Mouse (Mus musculus) left cerebral cortex, adult 2 months (tissue): ENCODE results near the gene Tor3a. TPM values are rescaled to one million over a fixed set of nuclear protein-coding genes. Genes with fewer than 3 reads are reported as not detected.
A peak's percentile ranks its signal among the peaks of the same experiment; 100 is the strongest.

Source experiments
- DNase-seq, 2 experiments: peaks; one replicate each; pipeline ENCODE4 v3.0.0; 2021 to 2022; ENCODE audit warnings: low spot score in 2 of 2, mixed read lengths in 1 of 2; ENCODE audit errors: extremely low spot score in 1 of 2
- H3K27ac ChIP-seq: fragments of 200-600 bp; 2 replicates; pipeline ENCODE4 v1.8.1; 2022
- H3K4me3 ChIP-seq: fragments of 200-600 bp; 2 replicates; pipeline ENCODE4 v1.8.1; 2022
- CTCF ChIP-seq: fragments of 200-600 bp; IDR thresholded peaks from 2 replicates; pipeline ENCODE4 v1.8.1; 2022; ENCODE audit warnings: antibody characterized with exemption, mild to moderate bottlenecking, moderate library complexity
- intact Hi-C: fragments of 180-260 bp; cut with DNase I; formaldehyde crosslinking; loops from one replicate; pipeline ENCODE4 v1.15.1; 2025
- total RNA-seq, 2 experiments: library from RNA; stranded (reverse); gene quantifications; 2 replicates each; pipeline ENCODE4 v1.2.3; 2021

Tor3a gene
- total RNA-seq, 2 experiments from 2014 or later = 7.3 to 7.9 TPM

GRCm38 (mm10) chr1:156703444-156703843 lies 29.3 kb upstream of the Tor3a start:
- Histone ChIP-seq H3K4me3 (no peak overlapping the region), H3K27ac (no peak overlapping the region)
- DNase-seq = no peak
- TF ChIP-seq CTCF = no peak
- intact Hi-C loops = no loop called here

- no peak overlapping the region for H3K4me3 ChIP-seq
- no peak for TF ChIP-seq CTCF
- intact Hi-C loops = no loop called here
- no peak overlapping the region for H3K27ac ChIP-seq
- DNase-seq = no peak
Measured at GRCm38 (mm10) chr1:156702151-156702550, 28.0 kb upstream of the Tor3a start.

GRCm38 (mm10) chr1:156686025-156686661 lies 12.0 kb upstream of the Tor3a start:
- intact Hi-C loops = no loop called here

DNA sequence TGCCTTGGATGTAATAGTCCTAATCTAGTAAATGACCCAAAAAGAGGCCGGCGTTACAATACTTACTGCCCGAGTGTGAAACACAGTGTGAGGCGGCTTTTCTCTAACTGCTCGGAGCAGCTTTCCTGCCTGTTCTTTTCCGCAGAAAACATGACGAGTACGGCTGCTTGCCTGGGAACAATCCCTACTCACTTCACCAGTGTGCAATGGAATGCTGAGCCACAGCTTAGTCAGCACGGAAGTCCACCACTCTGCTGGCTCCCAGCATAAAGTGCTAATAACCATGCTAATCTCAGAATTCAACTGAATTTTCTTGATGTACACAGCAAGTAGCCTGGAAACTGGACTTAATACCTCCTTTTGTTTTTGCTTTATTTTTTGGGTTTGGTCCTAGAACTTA lies 5.4 kb upstream of the Tor3a start:
- TF ChIP-seq CTCF = no peak
- intact Hi-C loops = no loop called here
- Histone ChIP-seq H3K4me3 (no peak overlapping the region), H3K27ac (no peak overlapping the region)
- no peak for DNase-seq

More at GRCm38 (mm10) chr1:156686025-156686661, 12.0 kb upstream of the Tor3a start:
- Histone ChIP-seq H3K4me3 (no peak overlapping the region), H3K27ac (no peak overlapping the region)
- no peak for TF ChIP-seq CTCF
- no peak for DNase-seq

DNA sequence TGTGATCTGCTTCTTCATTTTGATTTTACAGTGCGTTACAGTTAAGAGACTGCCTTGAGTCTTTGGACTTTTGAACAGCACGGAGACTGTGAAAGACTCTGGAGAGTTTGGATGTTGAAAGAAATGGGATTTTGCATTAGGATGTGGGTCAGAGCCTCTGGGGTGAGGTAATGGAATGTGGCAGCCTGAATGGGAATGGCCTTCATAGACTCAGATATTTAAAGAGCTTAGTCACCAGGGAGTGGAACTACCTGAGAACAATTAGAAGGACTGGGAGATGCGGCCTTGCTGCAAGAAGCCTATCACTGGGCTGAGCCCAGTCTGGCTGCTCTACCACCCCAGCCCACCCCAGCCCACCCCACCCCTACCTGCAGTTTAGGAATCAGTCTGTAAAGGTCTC lies 3.1 kb upstream of the Tor3a start:
- intact Hi-C loops = no loop called here
- no peak for TF ChIP-seq CTCF
- Histone ChIP-seq H3K4me3 (no peak overlapping the region), H3K27ac (no peak overlapping the region)
- no peak for DNase-seq

DNA sequence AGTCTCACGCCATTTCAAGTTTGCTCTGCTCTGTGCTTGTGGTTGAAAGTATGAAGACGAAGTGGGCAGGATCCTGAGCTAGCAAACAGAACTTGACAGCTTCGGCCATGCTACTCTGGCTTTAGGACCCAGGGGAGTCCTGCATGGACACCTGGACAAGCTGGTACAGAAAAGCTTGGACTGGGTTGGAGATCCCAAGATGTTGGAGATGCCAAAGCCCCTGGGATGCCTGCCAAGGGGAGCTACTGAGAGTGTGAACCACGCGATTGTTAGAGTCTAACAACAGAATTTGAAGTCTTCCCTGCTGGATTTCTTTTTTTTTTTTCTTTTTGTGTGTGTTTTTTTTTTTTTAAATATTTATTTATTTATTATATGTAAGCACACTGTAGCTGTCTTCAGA lies 2.4 kb upstream of the Tor3a start:
- intact Hi-C loops = no loop called here
- TF ChIP-seq CTCF = no peak
- no peak overlapping the region for H3K4me3 ChIP-seq
- no peak overlapping the region for H3K27ac ChIP-seq
- no peak for DNase-seq

DNA sequence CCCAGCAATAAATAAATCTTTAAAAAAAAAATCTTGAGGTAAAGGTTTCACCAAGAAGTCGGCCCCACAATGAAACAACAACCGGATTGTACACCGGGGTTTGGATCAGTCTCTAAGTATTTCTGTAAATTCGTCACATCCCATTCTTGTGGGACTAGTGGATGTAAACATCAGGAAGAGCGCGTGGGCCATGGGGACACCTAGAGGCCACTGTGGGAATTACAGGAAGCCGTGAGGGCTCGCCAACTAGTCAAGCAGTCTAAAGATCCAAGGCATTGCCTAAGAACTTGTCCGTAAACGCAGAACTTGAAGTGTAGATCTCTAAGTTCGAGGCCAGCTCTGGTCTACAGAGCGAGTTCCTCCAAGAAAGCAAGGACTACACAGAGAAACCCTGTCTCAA lies 2.0 kb upstream of the Tor3a start:
- DNase-seq = no peak
- intact Hi-C loops = no loop called here

GRCm38 (mm10) chr1:156673476-156674194 lies 521 bp downstream of the Tor3a start:
- intact Hi-C loops = no loop called here
- peak overlapping the region; percentile 64 for H3K27ac ChIP-seq
- TF ChIP-seq CTCF = no peak
- DNase-seq = no peak
- peak overlapping the region; percentile 72 for H3K4me3 ChIP-seq

More for the DNA sequence above, 2.0 kb upstream of the Tor3a start:
- TF ChIP-seq CTCF = peak; percentile 89
- Histone ChIP-seq H3K27ac (no peak overlapping the region), H3K4me3 (no peak overlapping the region)

GRCm38 (mm10) chr1:156672720-156673475 lies 1.3 kb downstream of the Tor3a start:
- intact Hi-C loops = no loop called here

DNA sequence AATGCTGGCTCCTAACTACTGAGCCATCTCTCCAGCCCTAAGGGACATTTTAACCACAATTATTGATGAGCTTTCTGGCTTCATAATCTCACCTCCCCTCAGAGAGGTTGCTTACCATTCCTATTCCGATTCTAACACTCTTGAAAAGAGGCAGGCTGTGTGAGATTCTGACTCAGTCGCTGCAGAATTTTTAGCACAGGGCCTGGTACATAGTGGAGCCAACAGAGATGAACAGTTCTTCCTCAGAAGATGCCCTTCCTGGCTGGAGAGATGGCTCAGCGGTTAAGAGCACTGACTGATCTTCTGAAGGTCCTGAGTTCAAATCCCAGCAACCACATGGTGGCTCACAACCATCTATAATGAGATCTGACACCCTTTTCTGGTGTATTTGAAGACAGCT lies 2.2 kb downstream of the Tor3a start:
- no peak for DNase-seq
- TF ChIP-seq CTCF = no peak
- Histone ChIP-seq H3K4me3 (no peak overlapping the region), H3K27ac (no peak overlapping the region)
- intact Hi-C loops = no loop called here

More at GRCm38 (mm10) chr1:156672720-156673475, 1.3 kb downstream of the Tor3a start:
- peak overlapping the region; percentile 64 for H3K27ac ChIP-seq
- DNase-seq = no peak
- no peak for TF ChIP-seq CTCF
- peak overlapping the region; percentile 72 for H3K4me3 ChIP-seq

GRCm38 (mm10) chr1:156669208-156669983 lies 4.8 kb downstream of the Tor3a start:
- DNase-seq = no peak
- Histone ChIP-seq H3K27ac (no peak overlapping the region), H3K4me3 (no peak overlapping the region)
- intact Hi-C loops = no loop called here
- TF ChIP-seq CTCF = no peak

DNA sequence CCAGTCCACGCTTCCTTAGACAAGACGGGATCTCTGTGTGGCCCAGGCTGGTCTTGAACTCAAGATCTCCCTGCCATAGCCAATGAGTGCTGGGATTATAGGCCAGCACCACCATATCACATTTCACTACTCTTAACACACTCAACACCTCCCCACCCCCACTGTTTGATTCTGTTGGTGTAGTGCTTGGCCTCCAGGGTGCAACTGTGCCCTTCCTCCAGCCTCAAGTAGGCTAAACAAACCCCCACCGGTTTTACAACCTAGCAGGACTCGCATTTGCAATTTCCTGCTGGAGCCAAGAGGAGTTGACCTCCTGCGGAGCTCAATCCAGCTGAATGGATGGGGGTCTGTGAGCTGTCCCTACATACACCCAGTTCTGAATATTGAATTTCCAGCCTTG lies 5.6 kb downstream of the Tor3a start:
- H3K4me3 ChIP-seq = no peak overlapping the region
- no peak overlapping the region for H3K27ac ChIP-seq
- intact Hi-C loops = no loop called here
- no peak for DNase-seq
- no peak for TF ChIP-seq CTCF
